Mouse (Mus musculus): ENCODE results near the gene Anapc16. TPM values are rescaled to one million over a fixed set of nuclear protein-coding genes. Genes with fewer than 3 reads are reported as not detected.

The Anapc16 gene
- 10 to 100 TPM; 49.5 to 50.7 TPM for total RNA-seq (2021)
- long read RNA-seq, experiment 1, transcript Anapc16-201 (5 exons, 1,379 nt): minor isoform, 7 of 35 reads
- long read RNA-seq, experiment 1, transcript Anapc16-204 (4 exons, 1,852 nt): major isoform, 24 of 35 reads
- long read RNA-seq, experiment 1, partial matches to known transcripts: 1 of 35 reads
- long read RNA-seq, experiment 1, other reads (novel, unspliced or antisense): 2 of 35 reads
- long read RNA-seq, experiment 2, transcript Anapc16-201 (5 exons, 1,379 nt): minor isoform, 9 of 54 reads
- long read RNA-seq, experiment 2, transcript Anapc16-204 (4 exons, 1,852 nt): major isoform, 39 of 54 reads
- long read RNA-seq, experiment 2, partial matches to known transcripts: 0 of 54 reads
- long read RNA-seq, experiment 2, other reads (novel, unspliced or antisense): 5 of 54 reads

DNA sequence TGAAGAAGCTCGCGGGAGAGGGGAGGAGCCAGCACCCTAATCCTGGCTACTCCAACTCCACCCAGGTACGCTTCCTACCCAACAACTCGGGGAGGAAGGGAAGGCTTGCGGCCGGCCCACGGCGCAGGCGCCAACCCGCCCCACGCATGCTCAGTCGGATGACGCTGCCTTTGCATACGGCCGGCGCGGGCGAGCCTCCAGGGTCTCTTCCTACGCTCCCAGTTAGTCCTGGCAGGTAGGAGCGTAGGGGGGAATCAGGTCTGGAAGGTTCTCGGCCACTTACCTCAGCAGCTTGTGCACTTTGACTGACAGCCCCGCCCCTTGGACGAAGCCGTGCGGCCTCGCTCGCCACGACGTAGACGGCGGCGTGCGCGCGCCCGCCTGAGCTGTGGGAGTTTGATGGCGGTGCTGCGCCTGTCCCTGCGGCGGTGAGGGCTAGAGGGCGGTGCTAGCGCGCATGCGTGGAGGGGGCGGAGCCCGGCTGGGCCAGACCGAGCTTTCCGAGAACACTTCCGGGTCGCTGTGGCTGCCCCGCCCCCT is at the start of gene Anapc16, which contains the start of gene Ascc1:
Gene Anapc16, minus strand, starts transcription at position 463 of the 540 bp plus-strand sequence.
Gene Ascc1, plus strand, starts transcription at position 133 of the 540 bp plus-strand sequence.
- peak; percentile 99 for DNase-seq
- Histone ChIP-seq H3K4me3 (peak within 1 kb of the TSS; percentile 91), H3K27ac (peak within 1 kb of the TSS; percentile 100)
- no peak for TF ChIP-seq CTCF (IDR thresholded peaks at IDR 0.05)
- intact Hi-C loops (cut with DNase I): loop anchor here (2.0 kb wide), 1 partner anchor 50 kb away; no protein-coding TSS in a partner anchor

DNA sequence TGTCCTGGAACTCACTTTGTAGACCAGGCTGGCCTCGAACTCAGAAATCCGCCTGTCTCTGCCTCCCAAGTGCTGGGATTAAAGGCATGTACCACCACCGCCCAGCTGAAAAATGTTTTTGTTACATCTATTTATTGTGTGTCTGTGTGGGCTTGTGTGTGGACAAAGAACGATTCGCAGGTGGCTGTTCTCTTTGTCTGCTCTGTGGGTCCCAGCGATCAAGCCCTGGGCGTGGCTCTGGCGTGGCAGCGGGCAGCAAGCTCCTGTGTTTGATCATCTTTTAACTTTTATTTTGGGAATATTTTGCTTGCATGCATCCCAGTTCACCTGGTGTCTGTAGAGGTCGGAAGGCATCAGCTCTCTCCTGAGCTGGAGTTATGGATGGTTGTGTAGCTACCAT is 47.6 kb upstream of the Anapc16 start:
- intact Hi-C loops (cut with DNase I): no loop called here
- DNase-seq: no peak
- Histone ChIP-seq H3K27ac (no peak overlapping the region), H3K4me3 (no peak overlapping the region)
- TF ChIP-seq CTCF (IDR thresholded peaks at IDR 0.05): no peak

DNA sequence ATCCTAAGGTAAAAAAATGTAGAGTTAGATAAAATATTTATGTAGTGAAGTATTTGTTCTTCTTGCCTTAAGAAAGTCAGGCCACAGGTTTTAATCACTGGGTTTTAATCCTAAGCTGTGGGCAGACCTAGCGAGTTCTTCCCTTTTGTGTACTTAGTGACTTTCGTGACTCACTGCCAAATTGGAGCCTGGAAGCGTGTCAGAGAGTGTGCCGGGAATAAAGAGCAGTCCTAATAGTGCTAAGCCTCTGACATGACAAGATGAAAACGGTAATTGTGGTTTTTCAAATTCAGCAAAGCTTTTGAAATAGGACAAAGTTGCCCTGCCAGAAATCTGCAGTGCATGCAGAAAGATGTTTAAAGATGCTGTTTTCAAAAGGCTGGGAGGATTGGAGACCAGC is 43.8 kb upstream of the Anapc16 start:
- H3K27ac ChIP-seq: no peak overlapping the region
- TF ChIP-seq CTCF (IDR thresholded peaks at IDR 0.05): no peak
- intact Hi-C loops (cut with DNase I): no loop called here
- peak; percentile 33 for DNase-seq
- no peak overlapping the region for H3K4me3 ChIP-seq

DNA sequence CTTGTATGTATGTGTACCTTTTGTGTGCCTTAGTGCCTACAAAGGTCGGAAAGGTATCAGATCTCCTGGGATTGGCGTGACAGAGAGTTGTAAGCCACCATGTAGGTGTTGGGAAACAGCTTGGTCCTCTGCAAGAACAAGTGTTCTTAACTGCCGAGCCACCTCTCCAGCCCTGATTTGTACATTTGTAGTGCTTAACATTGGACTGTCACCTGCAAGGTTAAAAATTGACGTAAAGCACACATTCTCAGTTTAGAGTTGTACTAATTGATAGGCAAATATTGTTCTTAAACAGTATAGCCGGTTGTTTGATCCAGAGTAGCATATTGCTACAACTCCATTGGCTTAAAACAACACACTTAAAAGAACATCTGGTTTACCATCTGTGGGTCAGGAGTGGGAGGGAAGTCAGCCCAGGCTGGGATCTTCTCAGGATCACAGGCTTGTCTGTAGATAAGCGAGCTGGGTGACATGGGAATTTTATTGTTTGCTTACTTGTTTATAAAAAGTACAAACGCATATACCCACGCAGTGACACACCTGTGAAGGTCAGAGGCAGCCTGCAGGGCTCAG is 39.5 kb upstream of the Anapc16 start:
- no peak overlapping the region for H3K27ac ChIP-seq
- no peak overlapping the region for H3K4me3 ChIP-seq
- DNase-seq: no peak
- no peak for TF ChIP-seq CTCF (IDR thresholded peaks at IDR 0.05)
- intact Hi-C loops (cut with DNase I): no loop called here

DNA sequence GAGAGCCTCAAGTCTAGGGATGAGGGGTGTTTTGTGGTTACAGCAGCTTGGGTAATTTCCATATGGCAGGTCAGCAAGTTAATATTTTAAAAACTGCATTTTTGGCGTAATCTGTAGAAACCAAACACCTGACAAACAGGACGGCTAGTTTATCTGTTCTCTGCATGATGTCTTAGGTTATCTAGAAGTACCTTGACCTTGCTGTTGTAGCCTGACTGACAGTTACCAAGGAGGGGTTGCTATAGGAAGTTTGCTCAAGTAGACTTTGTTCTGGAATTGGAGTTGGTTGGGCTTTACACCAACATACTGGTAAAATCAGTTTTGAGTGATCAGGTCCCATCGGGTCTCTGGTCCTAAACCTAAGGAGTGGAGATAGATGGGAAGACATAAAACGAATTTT is 32.8 kb upstream of the Anapc16 start:
- no peak for DNase-seq
- Histone ChIP-seq H3K27ac (no peak overlapping the region), H3K4me3 (no peak overlapping the region)
- intact Hi-C loops (cut with DNase I): no loop called here
- TF ChIP-seq CTCF (IDR thresholded peaks at IDR 0.05): no peak

DNA sequence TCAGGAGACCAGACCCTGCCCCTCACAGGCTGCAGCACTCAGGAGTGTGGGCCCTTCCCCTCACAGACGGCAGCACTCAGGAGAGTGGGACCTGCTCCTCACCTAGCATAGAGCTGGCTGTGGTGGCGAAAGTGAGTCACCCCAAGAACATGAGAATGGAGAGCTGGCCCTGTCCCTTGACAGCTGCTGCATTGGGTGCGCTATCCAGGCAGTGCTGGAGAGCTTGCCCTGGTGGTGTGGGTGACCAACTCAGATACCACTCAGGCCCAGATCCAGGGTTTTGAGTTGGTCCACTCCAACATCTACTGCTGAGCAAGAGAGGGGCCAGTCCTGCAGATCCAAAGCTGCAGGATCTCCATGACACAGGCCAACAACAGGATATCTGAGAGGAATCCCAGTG is 31.7 kb upstream of the Anapc16 start:
- H3K4me3 ChIP-seq: no peak overlapping the region
- intact Hi-C loops (cut with DNase I): no loop called here
- no peak for TF ChIP-seq CTCF (IDR thresholded peaks at IDR 0.05)
- DNase-seq: peak; percentile 62
- H3K27ac ChIP-seq: no peak overlapping the region

DNA sequence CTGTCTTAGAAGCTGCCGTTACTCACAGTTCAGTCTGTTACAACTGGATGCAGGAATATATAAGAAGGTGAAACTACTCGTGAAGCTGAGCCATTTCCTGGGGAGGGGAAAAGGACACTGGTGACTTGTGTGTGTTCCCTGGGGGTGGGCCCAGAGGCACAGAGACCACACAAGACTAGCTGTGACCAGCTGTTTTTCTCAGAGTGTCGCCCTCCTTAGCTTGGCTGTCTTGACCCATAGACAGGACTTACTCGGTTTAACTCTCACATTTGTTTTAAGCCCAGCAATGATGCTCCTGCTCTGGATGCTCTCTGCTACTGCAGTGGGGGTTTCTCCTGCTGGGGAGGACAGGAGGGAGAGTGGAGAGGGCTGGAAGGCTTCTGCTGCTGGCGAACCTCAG is 30.1 kb upstream of the Anapc16 start:
- intact Hi-C loops (cut with DNase I): no loop called here
- TF ChIP-seq CTCF (IDR thresholded peaks at IDR 0.05): no peak
- no peak for DNase-seq
- Histone ChIP-seq H3K4me3 (no peak overlapping the region), H3K27ac (no peak overlapping the region)

DNA sequence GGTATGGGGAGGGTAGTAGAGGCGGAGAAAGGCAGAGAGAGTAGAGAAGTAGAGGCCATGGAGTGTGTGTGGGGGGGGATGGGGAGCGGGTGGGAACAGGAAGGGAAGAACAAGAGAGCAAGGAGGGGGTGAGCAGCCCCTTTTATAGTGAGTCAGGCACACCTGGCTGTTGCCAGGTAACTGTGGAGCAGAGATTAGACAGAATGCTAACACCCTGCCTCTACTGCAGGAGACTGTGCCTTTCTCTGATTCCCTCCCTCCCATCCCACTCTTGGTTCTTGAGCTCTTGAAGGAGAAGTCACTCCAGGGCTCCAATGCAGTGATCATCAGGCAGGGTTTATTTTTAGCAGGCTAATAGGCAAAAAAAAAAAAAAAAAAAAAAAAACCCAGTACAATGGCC is 29.7 kb upstream of the Anapc16 start:
- DNase-seq: no peak
- Histone ChIP-seq H3K4me3 (no peak overlapping the region), H3K27ac (no peak overlapping the region)
- no peak for TF ChIP-seq CTCF (IDR thresholded peaks at IDR 0.05)
- intact Hi-C loops (cut with DNase I): no loop called here

DNA sequence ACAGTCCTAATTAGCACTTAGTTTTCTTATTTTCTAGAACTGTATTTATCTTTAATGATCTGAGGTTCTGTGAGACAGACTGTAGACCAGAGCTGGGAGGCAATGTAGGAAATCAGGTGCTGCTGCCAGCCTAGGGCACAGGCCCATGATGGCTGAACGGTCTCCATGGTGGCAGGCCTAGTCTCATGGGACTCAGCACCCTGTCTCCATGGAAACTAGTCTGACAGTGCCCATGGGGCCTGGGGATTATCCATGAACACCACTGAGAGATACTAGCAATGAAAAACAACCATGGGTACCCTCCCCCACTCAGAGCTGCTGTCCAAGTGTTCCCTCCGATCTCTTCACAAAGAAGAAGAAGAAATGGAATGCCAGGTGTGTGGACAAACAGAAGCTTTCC is 29.1 kb upstream of the Anapc16 start:
- intact Hi-C loops (cut with DNase I): no loop called here
- no peak overlapping the region for H3K27ac ChIP-seq

DNA sequence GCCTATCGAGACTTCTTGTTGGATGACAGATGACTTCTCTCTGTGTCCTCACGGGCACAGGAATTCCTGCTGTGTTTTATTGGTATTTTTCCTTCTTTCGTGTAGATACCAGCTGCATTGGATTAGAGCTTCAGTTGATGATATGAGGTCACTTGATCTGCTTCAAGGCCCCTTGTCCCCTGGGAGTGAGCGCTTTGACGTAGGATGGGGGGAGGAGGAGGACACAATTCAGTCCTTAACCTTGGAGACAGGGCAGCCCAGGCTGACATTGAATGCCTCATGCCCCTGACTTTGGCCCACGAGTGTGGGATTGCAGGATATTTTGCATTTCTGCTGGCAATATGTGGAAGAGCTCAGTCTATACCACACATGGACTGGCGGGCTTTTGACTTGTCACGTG is 28.6 kb upstream of the Anapc16 start:
- no peak for DNase-seq
- TF ChIP-seq CTCF (IDR thresholded peaks at IDR 0.05): no peak
- intact Hi-C loops (cut with DNase I): no loop called here
- H3K27ac ChIP-seq: no peak overlapping the region
- no peak overlapping the region for H3K4me3 ChIP-seq

More for the DNA sequence above, 29.1 kb upstream of the Anapc16 start:
- TF ChIP-seq CTCF (IDR thresholded peaks at IDR 0.05): no peak
- no peak overlapping the region for H3K4me3 ChIP-seq
- no peak for DNase-seq

DNA sequence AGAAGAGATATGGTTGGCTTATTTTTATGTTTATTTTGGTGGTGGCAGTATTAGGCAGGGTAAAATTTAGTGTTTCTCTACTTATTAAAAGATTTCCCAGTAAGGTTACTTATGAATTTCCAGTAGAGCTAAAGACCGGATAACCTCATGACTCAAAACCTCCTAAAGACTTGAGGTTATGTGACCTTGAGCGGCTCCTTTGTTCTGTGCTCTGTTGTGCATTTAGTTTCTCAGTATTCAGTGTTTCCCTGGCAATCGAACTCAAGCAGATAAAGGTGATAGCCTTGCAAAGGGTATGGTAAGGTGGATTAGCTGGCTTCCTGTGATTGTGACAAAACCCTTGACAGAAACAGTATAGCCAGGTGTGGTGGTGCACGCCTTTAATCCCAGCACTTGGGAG is 26.5 kb upstream of the Anapc16 start:
- H3K4me3 ChIP-seq: no peak overlapping the region
- DNase-seq: no peak
- intact Hi-C loops (cut with DNase I): no loop called here
- no peak overlapping the region for H3K27ac ChIP-seq
- no peak for TF ChIP-seq CTCF (IDR thresholded peaks at IDR 0.05)

DNA sequence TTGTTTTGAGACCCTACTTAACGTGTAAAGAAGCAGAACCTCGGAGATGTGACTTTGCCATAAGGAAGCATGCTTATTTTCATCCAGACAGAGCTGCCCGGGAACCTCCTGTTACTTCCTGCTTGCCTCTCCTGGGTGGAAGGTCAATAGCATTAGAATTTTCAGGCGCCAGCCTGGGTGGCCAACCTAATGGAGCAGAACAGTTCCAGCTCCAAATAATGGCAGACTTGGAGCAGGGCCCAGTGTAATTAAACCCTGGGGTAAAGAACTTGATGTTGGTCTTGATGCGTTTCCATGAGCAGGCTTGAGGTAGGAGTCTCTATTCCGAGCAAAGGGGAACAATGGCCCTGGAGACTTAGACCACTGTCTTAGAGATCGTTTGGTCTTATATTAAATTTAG is 26.0 kb upstream of the Anapc16 start:
- no peak for DNase-seq
- no peak for TF ChIP-seq CTCF (IDR thresholded peaks at IDR 0.05)
- no peak overlapping the region for H3K4me3 ChIP-seq
- intact Hi-C loops (cut with DNase I): no loop called here
- H3K27ac ChIP-seq: no peak overlapping the region

DNA sequence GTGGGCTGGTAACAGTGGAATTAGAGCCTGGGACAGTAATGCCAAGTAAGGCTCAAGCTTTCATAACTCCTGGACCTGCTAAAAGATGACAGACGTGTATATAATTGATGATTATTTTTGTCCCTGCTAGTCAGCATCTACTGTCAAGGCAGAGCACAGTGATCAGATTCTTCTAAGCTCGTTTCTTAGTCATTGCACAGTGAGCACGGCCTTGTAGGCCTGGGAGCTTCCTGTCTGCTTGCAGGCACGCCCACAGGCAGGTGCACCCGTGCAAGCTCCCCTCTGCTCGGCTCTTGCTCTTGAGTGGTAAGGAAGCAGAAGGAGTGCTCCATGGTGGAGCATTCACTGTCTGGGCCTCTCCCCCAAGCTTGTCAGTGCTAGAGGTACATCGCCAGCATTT is 25.2 kb upstream of the Anapc16 start:
- DNase-seq: no peak
- Histone ChIP-seq H3K4me3 (no peak overlapping the region), H3K27ac (no peak overlapping the region)
- intact Hi-C loops (cut with DNase I): no loop called here
- no peak for TF ChIP-seq CTCF (IDR thresholded peaks at IDR 0.05)
